Comparison of ENCODE assay signal across 18 mouse cellular contexts in the genomic region with DNA sequence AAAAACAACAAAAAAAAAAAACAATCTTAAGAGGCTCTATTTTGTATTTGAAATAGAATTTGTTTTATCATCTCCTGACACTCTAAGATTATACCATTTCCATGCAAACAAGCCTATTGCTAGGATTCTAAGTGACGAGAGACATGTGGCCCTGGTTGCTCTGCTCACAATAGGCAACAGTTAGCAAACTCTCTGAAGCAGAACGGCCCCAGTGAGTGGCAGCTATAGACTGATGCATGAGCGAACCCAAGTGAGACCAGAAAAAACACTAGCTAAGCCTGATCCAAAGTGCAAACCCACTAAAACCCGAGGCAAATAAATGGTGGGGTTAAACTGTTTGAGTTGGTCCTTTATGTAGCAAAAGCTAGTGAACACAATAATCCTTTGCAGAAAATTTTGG.
"Had no signal": no experiment of that assay in that cellular context is flagged by ENCODE, and none has a peak within 500 bp of the region (broad histone marks: within the 10 kb centered on the region; RNA-seq: fewer than 3 reads in every experiment).

No protein-coding gene starts in this region.

- H3K4me2 ChIP-seq: lung, embryonic 15.5 days; midbrain, embryonic 11.5 days; midbrain, embryonic 13.5 days; midbrain, embryonic 15.5 days; neural tube, embryonic 12.5 days had no signal

- H3K27ac ChIP-seq: lung, embryonic 15.5 days; macrophage; midbrain, embryonic 13.5 days; midbrain, embryonic 15.5 days; neural tube, embryonic 12.5 days had no signal

- H3K4me3 ChIP-seq: lung, embryonic 15.5 days; megakaryocyte, embryonic 14.5 days; midbrain, embryonic 13.5 days; midbrain, embryonic 15.5 days; neural tube, embryonic 12.5 days had no signal

- DNase-seq: lung, adult 2 months; lung, postnatal 14 days; lung, postnatal 36 days; right cerebral cortex, adult 18-20 months; right cerebral cortex, postnatal 25 days; right cerebral cortex, postnatal 4 days; spleen, adult 18-20 months; thymus, adult 18-20 months; thymus, postnatal 14 days; thymus, postnatal 36 days had no signal

- H3K36me3 ChIP-seq: lung, embryonic 15.5 days; midbrain, embryonic 13.5 days; midbrain, embryonic 15.5 days; neural tube, embryonic 12.5 days had no signal

- H3K9ac ChIP-seq: lung, embryonic 15.5 days; midbrain, embryonic 13.5 days; midbrain, embryonic 15.5 days; neural tube, embryonic 12.5 days had no signal

- H3K9me3 ChIP-seq: lung, embryonic 15.5 days; megakaryocyte, embryonic 14.5 days; midbrain, embryonic 13.5 days; midbrain, embryonic 15.5 days; neural tube, embryonic 12.5 days had no signal

- ATAC-seq: lung, postnatal 0 days; midbrain, embryonic 13.5 days had no signal

- H3K27me3 ChIP-seq: lung, embryonic 15.5 days; midbrain, embryonic 13.5 days; midbrain, embryonic 15.5 days; neural tube, embryonic 12.5 days had no signal

- H3K4me1 ChIP-seq: megakaryocyte, embryonic 14.5 days; midbrain, embryonic 13.5 days; midbrain, embryonic 15.5 days; neural tube, embryonic 12.5 days had no signal
